Mouse (Mus musculus) midbrain, postnatal 0 days (tissue): ENCODE measurements around the gene Lhb. TPM values are rescaled to one million over a fixed set of nuclear protein-coding genes. Genes with fewer than 3 reads are reported as not detected.
A peak's percentile ranks its signal among the peaks of the same experiment; 100 is the strongest.
"Not testable (repeated sequence)": the region's sequence is repeated elsewhere in the genome, so short reads cannot be mapped to it uniquely, and the experiment has no call there.

Experiments used
- ATAC-seq: fragments of 200-750 bp; cut with Nextera tagmentation; 2 replicates; pipeline ENCODE4 v1.8.0; 2017; ENCODE audit warnings: moderate number of reproducible peaks, mild to moderate bottlenecking, moderate TSS enrichment, moderate library complexity; ENCODE audit not compliant: low FRiP score
- DNase-seq: peaks from one replicate; pipeline ENCODE4 v3.0.0-alpha.2; 2015; ENCODE audit warnings: low spot score
- H3K27ac ChIP-seq: fragments of 300-500 bp; sonication (generic); 2 replicates; pipeline ENCODE4 v1.5.1; 2014; ENCODE audit warnings: low read depth, mild to moderate bottlenecking, low read length, mixed read lengths
- H3K27me3 ChIP-seq: fragments of 300-500 bp; sonication (generic); 2 replicates; pipeline ENCODE4 v1.6.1; 2014; ENCODE audit warnings: low read length, control low read depth, mixed read lengths; ENCODE audit not compliant: insufficient read depth
- H3K36me3 ChIP-seq: fragments of 300-500 bp; sonication (generic); 2 replicates; pipeline ENCODE4 v1.6.1; 2014; ENCODE audit warnings: low read length, control low read depth, mixed read lengths; ENCODE audit not compliant: insufficient read depth
- H3K4me1 ChIP-seq: fragments of 300-500 bp; sonication (generic); 2 replicates; pipeline ENCODE4 v1.6.1; 2014; ENCODE audit warnings: mild to moderate bottlenecking, control low read depth, antibody characterized with exemption, low read length, mixed read lengths; ENCODE audit not compliant: insufficient read depth
- H3K4me2 ChIP-seq: fragments of 300-500 bp; sonication (generic); 2 replicates; pipeline ENCODE4 v1.6.1; 2014; ENCODE audit warnings: low read depth, mild to moderate bottlenecking, low read length, mixed read lengths; ENCODE audit not compliant: poor library complexity, severe bottlenecking
- H3K4me3 ChIP-seq: fragments of 300-500 bp; sonication (generic); 2 replicates; pipeline ENCODE4 v1.5.1; 2014; ENCODE audit warnings: low read depth, mild to moderate bottlenecking, low read length, moderate library complexity
- H3K9ac ChIP-seq: fragments of 300-500 bp; sonication (generic); replicated peaks from 2 replicates; pipeline ENCODE4 v1.6.1; 2014; ENCODE audit warnings: mild to moderate bottlenecking, low read length, moderate library complexity, mixed read lengths; ENCODE audit not compliant: poor library complexity, severe bottlenecking
- H3K9me3 ChIP-seq: fragments of 300-500 bp; sonication (generic); 2 replicates; pipeline ENCODE4 v1.6.1; 2016; ENCODE audit warnings: low read length, control low read depth
- CTCF ChIP-seq: IDR thresholded peaks from 2 replicates; pipeline ENCODE4 v1.5.1; 2016; ENCODE audit warnings: antibody characterized with exemption, mild to moderate bottlenecking
- WGBS: fragments of 180-500 bp; shearing (Covaris S2); extraction: QIAGEN DNeasy Blood & Tissue Kit; methylation state at CpG from one replicate; pipeline ENCODE4 v1.1.7; 2014; 5-methylcytosine and 5-hydroxymethylcytosine counted together
- polyA plus RNA-seq: library from polyadenylated mRNA; unstranded; fragments of >200 nt; fragmentation: Nextera tagmentation; extraction: Ambion mirVana; gene quantifications from 2 replicates; pipeline ENCODE4 v1.2.1, GENCODE M21; 2015
- total RNA-seq: library from RNA; depleted of rRNA; stranded (reverse); fragments of >200 nt; gene quantifications from 2 replicates; pipeline ENCODE4 v1.2.3, GENCODE M21; 2014

Lhb gene
- total and polyA plus RNA-seq, 2 experiments from 2014 or later, result 0.32 TPM; not detected in 1

- peak within 1 kb of the TSS; percentile 74 for H3K9ac ChIP-seq
- peak within 1 kb of the TSS; percentile 97 for H3K27ac ChIP-seq
- peak; percentile 100 for DNase-seq
- WGBS, result under 1% methylated on average over 60 of the region's 60 CpGs
- H3K4me1 ChIP-seq, result peaks cover 8% of the 10 kb centered on the region
- ATAC-seq, result peak; percentile 97
- H3K4me3 ChIP-seq, result peak within 1 kb of the TSS; percentile 72
- H3K36me3 ChIP-seq, result peaks cover 7% of the 10 kb centered on the region; the same call in 1 of the 2 replicates
- no peak for TF ChIP-seq CTCF
- no peaks in the 10 kb centered on the region for H3K27me3 ChIP-seq
- H3K9me3 ChIP-seq, result no peaks in the 10 kb centered on the region
- H3K4me2 ChIP-seq, result peak within 1 kb of the TSS; percentile 92
Observed at GRCm38 (mm10) chr7:45395578-45396336, 24.9 kb upstream of the Lhb start, which contains the start of gene Snrnp70. Gene Snrnp70, minus strand, starts transcription at chr7:45395742.

- H3K9me3 ChIP-seq, DNase-seq, H3K9ac ChIP-seq, H3K36me3 ChIP-seq, H3K4me1 ChIP-seq, H3K27me3 ChIP-seq: not testable (repeated sequence)
- Histone ChIP-seq H3K27ac (peak overlapping the region; percentile 78; the same call in 1 of the 2 replicates), H3K4me3 (peak overlapping the region; percentile 72), H3K4me2 (peak overlapping the region; percentile 41; the same call in 1 of the 2 replicates)
- TF ChIP-seq CTCF, result peak; percentile 50
- ATAC-seq, result peak; percentile 53
- 3% methylated on average over 3 of the region's 3 CpGs for WGBS
Observed at GRCm38 (mm10) chr7:45396337-45396775, 24.3 kb upstream of the Lhb start.

- ATAC-seq (no peak), DNase-seq (no peak)
- Histone ChIP-seq H3K4me3 (no peak overlapping the region), H3K9ac (no peak overlapping the region), H3K27me3 (no peaks in the 10 kb centered on the region; the same call in 1 of the 2 replicates), H3K36me3 (0 out of 2 replicates have a peak, but pooled peaks cover 2% of the 10 kb centered on the region), H3K4me1 (peaks cover 8% of the 10 kb centered on the region), H3K4me2 (no peak overlapping the region), H3K9me3 (no peaks in the 10 kb centered on the region), H3K27ac (no peak overlapping the region)
- TF ChIP-seq CTCF, result no peak
- WGBS, result 72% methylated on average over 2 of the region's 2 CpGs
Observed at GRCm38 (mm10) chr7:45396787-45397186, 23.8 kb upstream of the Lhb start.

DNA sequence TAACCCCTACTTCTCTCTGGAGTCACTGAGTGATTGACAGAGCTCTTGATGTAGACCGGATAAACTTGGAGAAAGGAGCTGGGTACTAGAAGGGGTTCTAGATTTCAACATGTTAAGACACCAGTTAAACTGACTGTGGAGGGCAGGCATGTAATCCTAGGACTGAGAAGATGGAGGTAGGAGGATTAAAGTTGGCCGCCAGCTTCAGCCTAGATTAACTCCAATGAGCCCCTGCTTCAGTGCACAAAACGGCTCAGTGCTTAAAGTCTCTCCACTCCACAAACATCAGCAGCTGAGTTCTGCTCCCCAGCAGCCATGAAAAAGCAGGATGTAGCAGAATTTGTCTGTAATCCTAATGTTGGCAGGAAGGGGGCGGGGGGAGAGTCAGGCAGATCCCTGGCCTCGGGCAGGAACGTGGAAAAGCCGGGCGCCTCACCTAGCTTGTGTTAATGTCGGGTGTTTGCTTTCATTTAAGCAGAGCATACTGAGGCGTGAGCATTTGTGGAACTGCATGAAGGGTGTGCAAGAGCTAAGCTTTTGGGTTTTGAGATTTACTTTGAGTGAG is 19.0 kb upstream of the Lhb start:
- 65% methylated on average over 10 of the region's 10 CpGs for WGBS
- ATAC-seq (no peak), DNase-seq (no peak)
- no peaks in the 10 kb centered on the region for H3K36me3 ChIP-seq
- H3K4me3 ChIP-seq, result no peak overlapping the region
- no peak for TF ChIP-seq CTCF
- H3K9me3 ChIP-seq, result no peaks in the 10 kb centered on the region
- no peak overlapping the region for H3K4me2 ChIP-seq
- H3K4me1 ChIP-seq, result no peaks in the 10 kb centered on the region
- H3K27me3 ChIP-seq, result peaks cover 17% of the 10 kb centered on the region
- H3K27ac ChIP-seq, result no peak overlapping the region
- H3K9ac ChIP-seq, result no peak overlapping the region

DNA sequence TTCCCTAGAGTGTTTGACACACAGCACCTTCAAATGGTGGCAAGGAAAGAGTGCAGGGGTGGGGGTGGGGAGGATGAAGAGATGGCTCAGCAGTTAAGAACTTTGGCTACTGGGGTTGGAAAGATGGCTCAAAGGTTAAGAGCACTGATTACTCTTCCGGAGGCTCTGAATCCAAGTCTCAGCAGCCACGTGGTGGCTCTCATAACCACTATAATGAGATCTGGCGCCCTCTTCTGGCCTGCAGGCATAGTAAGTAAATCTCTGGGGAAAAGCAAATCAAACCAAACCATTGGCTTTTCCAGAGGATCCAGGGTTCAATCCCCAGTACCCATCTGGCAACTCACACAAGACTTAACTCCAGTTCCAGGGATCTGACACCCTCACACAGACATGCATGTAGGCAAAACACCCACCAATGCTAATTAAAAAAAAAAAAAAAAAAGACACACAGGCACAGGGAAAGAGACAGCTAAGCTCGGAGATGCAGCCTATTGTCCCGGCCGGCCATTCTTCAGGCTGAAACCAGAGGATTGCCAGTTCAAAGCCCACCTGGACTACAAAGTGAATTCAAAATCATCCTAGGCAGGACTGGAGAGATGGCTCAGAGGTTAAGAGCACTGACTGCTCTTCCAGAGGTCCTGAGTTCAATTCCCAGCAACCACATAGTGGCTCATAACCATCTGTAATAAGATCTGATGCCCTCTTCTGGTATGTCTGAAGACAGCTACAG is 16.9 kb upstream of the Lhb start:
- no peak for ATAC-seq
- Histone ChIP-seq H3K27ac (no peak overlapping the region), H3K9me3 (no peaks in the 10 kb centered on the region), H3K4me2 (no peak overlapping the region), H3K27me3 (peaks cover 37% of the 10 kb centered on the region), H3K4me1 (no peaks in the 10 kb centered on the region), H3K36me3 (no peaks in the 10 kb centered on the region), H3K9ac (no peak overlapping the region), H3K4me3 (no peak overlapping the region)
- DNase-seq, result peak; percentile 64
- peak; percentile 65 for TF ChIP-seq CTCF
- 45% methylated on average over 6 of the region's 6 CpGs for WGBS
